Mouse (Mus musculus): ENCODE data around the gene Smap2.

DNA sequence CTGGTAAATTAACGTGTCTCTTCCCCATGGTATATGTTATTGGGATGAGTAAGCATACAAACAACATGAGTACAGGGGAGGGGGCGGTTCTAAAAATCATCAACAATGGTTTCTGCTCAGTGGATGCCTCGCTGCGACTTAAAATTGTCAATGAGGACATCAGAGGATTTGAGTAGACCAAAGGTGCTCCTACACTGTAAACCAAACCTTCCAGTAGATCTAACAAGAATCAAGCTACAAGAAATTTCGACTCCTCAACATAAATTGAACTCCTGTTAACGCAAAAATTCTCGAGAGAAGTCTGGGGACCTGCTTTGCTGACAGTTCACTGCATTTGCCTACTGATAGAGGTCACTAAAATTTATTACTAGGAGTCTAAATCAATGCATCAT is 1.8 kb downstream of the Smap2 start:
- TF ChIP-seq POLR2A (IDR thresholded peaks at IDR 0.05; ENCODE audit: control insufficient read depth, low read depth, low read length) (no peak), CTCF (IDR thresholded peaks at IDR 0.05; ENCODE audit: control insufficient read depth, insufficient read depth, insufficient replicate concordance, low read depth, low read length) (no peak)
